Mouse (Mus musculus): Measurements from ENCODE around the gene Cdk6.

Cdk6 gene

DNA sequence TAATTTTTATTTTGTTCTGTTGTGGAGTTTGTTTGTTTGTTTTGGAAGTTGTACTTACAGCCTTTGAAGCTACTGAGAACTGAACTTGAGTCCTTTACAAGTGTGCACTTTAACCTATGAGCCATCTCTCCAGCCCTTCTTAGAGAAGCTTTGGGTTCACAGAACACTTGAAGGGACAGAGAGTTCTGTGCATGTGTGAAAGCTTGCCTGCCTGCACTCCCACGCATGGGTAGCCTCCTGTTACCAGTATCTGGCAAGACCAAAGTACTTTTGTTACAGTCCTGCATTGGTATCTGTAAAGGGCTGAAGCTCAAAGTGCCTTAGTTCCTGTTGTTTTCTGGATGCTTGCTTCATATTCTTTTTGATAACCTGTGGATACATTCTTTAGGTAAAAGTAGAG lies 204.9 kb downstream of the Cdk6 start:
- in situ Hi-C loops (cut with MboI, MseI) = no loop called here

GRCm38 (mm10) chr5:3551481-3551880 lies 210.2 kb downstream of the Cdk6 start:
- in situ Hi-C loops (cut with MboI, MseI) = loop anchor here (5.0 kb wide), 1 partner anchor 41 kb away; no protein-coding TSS in a partner anchor

DNA sequence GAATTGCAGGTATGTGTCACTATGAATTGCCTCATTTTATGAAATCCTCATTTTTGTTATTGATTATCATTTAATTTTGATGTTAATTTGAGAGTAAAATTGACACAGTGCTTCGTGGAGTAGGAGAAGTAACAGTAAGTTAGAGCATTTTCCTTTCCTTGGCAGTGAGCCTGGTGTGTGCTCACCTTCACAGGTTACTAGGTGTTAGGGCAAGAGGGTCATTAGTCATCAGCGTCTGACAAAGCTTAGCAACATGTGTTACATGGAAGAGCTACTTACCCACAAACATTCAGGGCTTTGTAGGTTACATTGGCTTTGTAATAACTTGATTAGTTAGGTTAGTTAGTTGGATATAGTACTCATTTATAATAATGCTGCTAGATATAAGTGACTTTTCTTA lies 212.9 kb downstream of the Cdk6 start:
- in situ Hi-C loops (cut with MboI, MseI) = loop anchor here (5.0 kb wide), 1 partner anchor 38 kb away; no protein-coding TSS in a partner anchor

GRCm38 (mm10) chr5:3571266-3571665 lies 230.0 kb downstream of the Cdk6 start, which contains the start of gene 1700109H08Rik:
1700109H08Rik (plus strand) TSS chr5:3571566.
- in situ Hi-C loops (cut with MboI, MseI) = no loop called here

DNA sequence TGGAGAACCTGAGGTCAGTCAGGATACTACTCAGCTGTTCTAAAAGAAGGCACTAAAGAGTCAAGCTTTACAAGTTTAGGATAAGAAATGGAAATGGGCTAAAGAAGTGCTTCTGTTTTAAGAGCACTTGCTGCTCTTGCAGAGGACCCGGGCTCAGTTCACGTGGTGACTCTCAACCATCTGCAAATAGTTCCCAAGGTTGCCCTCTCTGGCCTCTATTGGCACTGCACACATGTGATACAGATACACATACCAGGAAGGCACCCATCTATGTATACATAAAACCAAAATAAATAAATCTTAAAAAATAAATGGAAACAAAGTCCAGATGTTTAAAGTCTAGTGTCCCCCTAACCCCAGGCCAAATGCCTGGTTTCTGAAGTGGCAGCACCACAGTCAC lies 233.5 kb downstream of the Cdk6 start:
- in situ Hi-C loops (cut with MboI, MseI) = loop anchor here (25.0 kb wide), 1 partner anchor 512 kb away; no protein-coding TSS in a partner anchor

GRCm38 (mm10) chr5:3577939-3578338 lies 236.7 kb downstream of the Cdk6 start:
- in situ Hi-C loops (cut with MboI, MseI) = loop anchor here (25.0 kb wide), 1 partner anchor 509 kb away; no protein-coding TSS in a partner anchor

DNA sequence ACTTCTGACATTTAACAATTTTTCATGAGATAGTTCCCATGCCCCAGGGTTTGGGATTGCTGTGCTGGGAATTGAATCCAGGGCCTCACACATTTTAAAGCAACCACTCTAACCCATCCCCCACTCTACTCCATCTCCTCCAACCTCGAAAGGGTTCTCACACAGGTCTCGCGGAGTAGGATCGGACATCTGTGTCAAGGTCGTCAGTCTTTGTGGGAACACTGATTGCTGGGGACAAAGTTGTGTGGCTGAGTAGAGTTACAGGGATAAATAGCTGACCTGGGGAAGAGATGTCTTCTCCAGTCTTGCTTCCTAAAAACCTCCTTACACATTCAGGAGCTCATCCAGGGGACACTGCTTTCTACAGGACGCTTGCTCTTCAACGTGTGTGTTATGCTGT lies 237.8 kb downstream of the Cdk6 start:
- in situ Hi-C loops (cut with MboI, MseI) = loop anchor here (25.0 kb wide), 1 partner anchor 508 kb away; no protein-coding TSS in a partner anchor

Data from T-helper 1 cell (primary cell).